Mouse (Mus musculus) liver, embryonic 11.5 days (tissue): ENCODE data around the gene Daam1. TPM values are rescaled to one million over a fixed set of nuclear protein-coding genes. Genes with fewer than 3 reads are reported as not detected.
A peak's percentile ranks its signal among the peaks of the same experiment; 100 is the strongest.
"Not testable (repeated sequence)": the region's sequence is repeated elsewhere in the genome, so short reads cannot be mapped to it uniquely, and the experiment has no call there.

Experiments
- ATAC-seq: fragments of 200-750 bp; cut with Nextera tagmentation; replicated peaks from 2 replicates; pipeline ENCODE4 v1.8.0; 2017; ENCODE audit warnings: moderate number of reproducible peaks, mild to moderate bottlenecking, moderate TSS enrichment, moderate library complexity; ENCODE audit not compliant: low FRiP score
- DNase-seq: peaks from one replicate; pipeline ENCODE4 v3.0.0-alpha.2; 2017; ENCODE audit warnings: low spot score
- H3K27ac ChIP-seq: fragments of 300-500 bp; sonication (generic); 2 replicates; pipeline ENCODE4 v1.5.1; 2014; ENCODE audit warnings: mild to moderate bottlenecking, low read depth, low read length, control low read depth
- H3K27me3 ChIP-seq: fragments of 300-500 bp; sonication (generic); replicated peaks from 2 replicates; pipeline ENCODE4 v1.6.1; 2014; ENCODE audit warnings: low read length, mixed read lengths; ENCODE audit not compliant: control insufficient read depth, insufficient read depth
- H3K36me3 ChIP-seq: fragments of 300-500 bp; sonication (generic); 2 replicates; pipeline ENCODE4 v1.6.1; 2014; ENCODE audit warnings: mild to moderate bottlenecking, low read length, moderate library complexity, mixed read lengths; ENCODE audit not compliant: control insufficient read depth, insufficient read depth
- H3K4me1 ChIP-seq: fragments of 300-500 bp; sonication (generic); replicated peaks from 2 replicates; pipeline ENCODE4 v1.6.1; 2014; ENCODE audit warnings: low read length, mixed read lengths; ENCODE audit not compliant: control insufficient read depth, insufficient read depth
- H3K4me2 ChIP-seq: fragments of 300-500 bp; sonication (generic); 2 replicates; pipeline ENCODE4 v1.6.1; 2014; ENCODE audit warnings: mild to moderate bottlenecking, control low read depth, moderate library complexity
- H3K4me3 ChIP-seq: fragments of 300-500 bp; sonication (generic); 2 replicates; pipeline ENCODE4 v1.5.1; 2014; ENCODE audit warnings: low read depth, low read length, control low read depth
- H3K9ac ChIP-seq: fragments of 300-500 bp; sonication (generic); 2 replicates; pipeline ENCODE4 v1.6.1; 2014; ENCODE audit warnings: low read depth, low read length, control low read depth
- H3K9me3 ChIP-seq: fragments of 300-500 bp; sonication (generic); 2 replicates; pipeline ENCODE4 v1.6.1; 2016; ENCODE audit warnings: low read length, inconsistent platforms, mixed read lengths; ENCODE audit not compliant: control insufficient read depth
- WGBS: fragments of 180-500 bp; shearing (Covaris S2); extraction: QIAGEN DNeasy Blood & Tissue Kit; methylation state at CpG from one replicate; pipeline ENCODE4 v1.1.7; 2014; 5-methylcytosine and 5-hydroxymethylcytosine counted together
- polyA plus RNA-seq: library from polyadenylated mRNA; unstranded; fragments of >200 nt; fragmentation: Nextera tagmentation; extraction: Ambion mirVana; gene quantifications from 2 replicates; pipeline ENCODE4 v1.2.1, GENCODE M21; 2014

The Daam1 gene
- polyA plus RNA-seq, 1 experiment from 2014 or later = 15.2 TPM

DNA sequence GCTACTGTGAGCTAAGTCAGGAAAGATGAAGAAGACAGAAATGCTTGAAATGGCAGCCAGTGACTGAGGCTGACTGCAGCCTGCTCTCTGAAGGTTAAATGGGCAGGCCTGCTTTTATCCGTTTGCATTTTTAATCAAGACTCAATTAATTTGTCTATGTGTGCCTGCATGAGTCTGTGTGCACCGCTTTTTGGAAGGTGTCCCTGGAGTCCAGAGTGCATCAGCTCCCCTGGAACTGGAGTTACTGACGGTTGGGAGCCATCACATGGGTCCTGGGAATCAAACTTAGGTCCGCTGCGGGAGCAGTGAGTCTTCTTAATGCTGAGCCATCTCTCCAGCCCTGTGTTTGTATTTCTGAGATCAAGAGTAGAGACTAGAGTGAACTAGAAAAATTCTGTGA, 6.7 kb downstream of the Daam1 start:
- H3K36me3 ChIP-seq = no peaks in the 10 kb centered on the region
- H3K4me2 ChIP-seq = no peak overlapping the region
- 76% methylated on average over 5 of the region's 5 CpGs for WGBS
- peaks cover 80% of the 10 kb centered on the region for H3K4me1 ChIP-seq
- ATAC-seq = no peak
- no peak overlapping the region for H3K9ac ChIP-seq
- H3K9me3 ChIP-seq = no peaks in the 10 kb centered on the region
- H3K27me3 ChIP-seq = no peaks in the 10 kb centered on the region
- DNase-seq = no peak
- no peak overlapping the region for H3K4me3 ChIP-seq
- H3K27ac ChIP-seq = no peak overlapping the region; the same call in 1 of the 2 replicates

DNA sequence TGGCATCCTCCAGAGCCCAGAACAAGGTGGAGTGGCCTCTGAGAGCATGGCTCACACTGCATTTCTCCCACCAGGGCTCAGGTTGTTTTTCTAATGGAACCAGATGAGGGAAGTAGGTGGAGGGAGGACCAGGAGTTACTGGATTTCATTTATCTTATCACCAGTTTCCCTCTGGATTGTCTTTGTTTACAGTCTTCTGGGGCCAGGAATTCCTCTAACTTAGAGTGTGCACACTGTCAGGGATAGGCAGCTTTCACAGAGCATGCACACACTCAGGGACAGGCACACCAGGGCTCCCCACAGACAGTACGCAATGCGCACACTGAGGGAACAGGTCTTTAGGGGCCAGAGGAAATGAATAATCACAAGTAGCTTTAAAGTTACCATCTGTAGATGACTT, 7.4 kb downstream of the Daam1 start:
- no peak overlapping the region for H3K4me3 ChIP-seq
- no peak overlapping the region for H3K9ac ChIP-seq
- no peaks in the 10 kb centered on the region for H3K27me3 ChIP-seq
- 0 out of 2 replicates have a peak overlapping the region, but pooled peaks have one; percentile 38 for H3K27ac ChIP-seq
- H3K36me3 ChIP-seq = no peaks in the 10 kb centered on the region
- WGBS = 55% methylated on average over 2 of the region's 2 CpGs
- no peaks in the 10 kb centered on the region for H3K9me3 ChIP-seq
- H3K4me1 ChIP-seq = peaks cover 75% of the 10 kb centered on the region
- DNase-seq = no peak
- no peak overlapping the region for H3K4me2 ChIP-seq
- ATAC-seq = no peak; the same call in 1 of the 2 replicates

DNA sequence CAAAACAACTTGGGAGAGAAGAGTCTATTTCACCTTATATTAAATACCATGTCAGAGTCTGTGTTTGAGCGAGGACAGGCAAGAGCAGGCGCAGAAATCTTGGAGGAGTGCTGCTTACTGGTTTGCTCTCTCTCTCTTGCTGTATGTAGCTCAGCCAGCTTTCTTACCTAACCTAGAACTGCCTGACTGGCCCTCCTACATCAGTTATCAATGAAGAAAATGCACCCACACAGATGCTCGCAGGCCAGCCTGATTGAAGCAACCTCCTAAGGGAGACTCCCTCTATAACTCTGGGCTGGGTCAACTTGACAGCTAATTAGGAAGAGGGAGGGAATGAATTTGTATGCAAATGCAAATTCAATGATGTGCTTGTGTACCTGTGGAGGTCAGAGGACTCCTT, 8.8 kb downstream of the Daam1 start:
- Histone ChIP-seq H3K9me3 (no peaks in the 10 kb centered on the region), H3K4me3 (no peak overlapping the region), H3K27ac (no peak overlapping the region), H3K27me3 (no peaks in the 10 kb centered on the region), H3K36me3 (no peaks in the 10 kb centered on the region), H3K9ac (no peak overlapping the region), H3K4me2 (no peak overlapping the region), H3K4me1 (peaks cover 70% of the 10 kb centered on the region)
- no peak for DNase-seq
- 74% methylated on average over 3 of the region's 3 CpGs for WGBS
- no peak; the same call in 1 of the 2 replicates for ATAC-seq

DNA sequence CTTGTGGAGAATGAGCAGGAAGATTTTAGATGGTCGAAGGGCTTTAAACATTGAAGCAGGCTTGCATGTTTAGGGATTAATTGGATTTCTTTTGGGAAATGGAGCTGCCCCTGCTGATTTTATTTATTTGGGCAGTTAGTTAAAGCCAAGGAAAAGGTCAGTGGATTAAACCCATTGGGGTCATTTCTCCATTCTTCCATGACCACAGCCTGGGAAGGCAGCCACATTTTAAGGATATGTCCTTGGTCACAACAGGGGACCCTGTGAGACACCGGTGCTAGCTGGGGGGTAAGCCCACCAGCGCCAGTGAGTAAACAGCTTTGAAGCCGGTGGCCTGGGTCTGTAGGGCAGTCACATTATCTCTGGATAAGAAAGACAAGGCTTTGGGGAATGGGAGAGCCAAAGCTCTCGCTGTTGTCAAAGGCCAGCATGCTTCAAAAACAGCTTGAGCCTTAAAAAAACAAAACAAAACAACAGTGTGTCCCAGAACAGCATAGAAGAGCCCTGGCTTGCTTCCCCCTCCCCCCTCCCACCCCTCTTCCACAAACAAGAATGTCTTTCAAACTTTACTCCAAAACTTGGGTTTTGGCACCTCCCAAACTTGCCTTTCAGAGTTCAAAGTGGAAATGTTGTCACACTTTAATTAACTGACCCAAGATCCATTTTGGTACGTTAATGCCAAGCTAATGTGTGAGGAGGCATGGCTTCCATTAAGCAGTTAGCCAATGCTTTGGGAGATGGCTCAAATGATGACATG, 9.7 kb downstream of the Daam1 start:
- Histone ChIP-seq H3K27me3 (no peaks in the 10 kb centered on the region), H3K9me3 (no peaks in the 10 kb centered on the region), H3K36me3 (no peaks in the 10 kb centered on the region), H3K4me2 (no peak overlapping the region), H3K9ac (no peak overlapping the region), H3K4me1 (peaks cover 68% of the 10 kb centered on the region), H3K4me3 (no peak overlapping the region), H3K27ac (peak overlapping the region; percentile 21; the same call in 1 of the 2 replicates)
- no peak for ATAC-seq
- 44% methylated on average over 6 of the region's 6 CpGs for WGBS
- no peak for DNase-seq

DNA sequence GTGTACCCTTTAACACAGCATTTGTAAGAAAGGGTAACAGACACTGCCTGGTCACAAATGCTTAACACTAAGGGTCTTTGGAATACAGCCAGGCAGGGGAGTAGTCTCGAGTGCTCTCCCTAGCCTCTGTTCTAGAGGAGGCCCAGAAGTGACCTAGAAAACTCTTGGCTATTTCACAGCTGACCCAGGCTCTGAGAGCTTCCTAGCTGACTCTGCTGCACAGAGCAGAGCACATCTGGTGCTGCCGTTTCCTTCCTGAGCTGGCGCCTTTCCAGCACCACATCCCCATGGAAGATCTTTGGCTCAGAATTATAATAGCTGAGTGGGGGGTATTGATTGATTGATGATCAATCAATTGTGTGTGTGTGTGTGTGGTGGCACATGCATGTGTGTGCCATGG, 11.1 kb downstream of the Daam1 start:
- no peak overlapping the region for H3K9ac ChIP-seq
- DNase-seq (no peak), ATAC-seq (no peak)
- H3K27me3 ChIP-seq = no peaks in the 10 kb centered on the region
- H3K9me3 ChIP-seq = no peaks in the 10 kb centered on the region
- H3K4me3 ChIP-seq = no peak overlapping the region
- peak overlapping the region; percentile 38; the same call in 1 of the 2 replicates for H3K27ac ChIP-seq
- WGBS = 67% methylated on average over 3 of the region's 3 CpGs
- H3K4me2 ChIP-seq = no peak overlapping the region
- no peaks in the 10 kb centered on the region for H3K36me3 ChIP-seq
- H3K4me1 ChIP-seq = peaks cover 57% of the 10 kb centered on the region

DNA sequence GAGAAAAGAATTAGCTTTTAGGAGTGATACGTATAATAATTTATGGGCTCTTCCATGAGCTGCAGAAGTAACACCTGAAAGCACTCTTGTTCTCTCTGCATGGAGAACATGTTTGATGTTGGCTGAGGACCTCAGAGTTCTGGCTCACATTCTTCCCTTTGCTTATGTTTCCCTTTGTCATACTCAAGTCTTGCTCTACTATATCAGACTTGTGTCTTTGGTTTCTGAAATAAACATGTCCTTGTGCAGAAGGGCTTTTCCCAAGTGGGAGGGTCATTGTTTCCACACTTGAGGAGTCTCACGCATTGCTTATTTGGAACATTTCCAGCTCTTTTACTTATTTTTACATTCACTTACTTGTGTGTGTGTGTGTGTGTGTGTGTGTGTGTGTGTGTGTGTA, 11.7 kb downstream of the Daam1 start:
- WGBS = 94% methylated on average over 2 of the region's 2 CpGs
- DNase-seq (no peak), ATAC-seq (no peak)
- no peak overlapping the region for H3K4me2 ChIP-seq
- no peaks in the 10 kb centered on the region for H3K9me3 ChIP-seq
- H3K4me1 ChIP-seq = peaks cover 51% of the 10 kb centered on the region
- no peak overlapping the region for H3K4me3 ChIP-seq
- no peaks in the 10 kb centered on the region for H3K36me3 ChIP-seq
- no peak overlapping the region for H3K27ac ChIP-seq
- no peak overlapping the region for H3K9ac ChIP-seq
- no peaks in the 10 kb centered on the region for H3K27me3 ChIP-seq

DNA sequence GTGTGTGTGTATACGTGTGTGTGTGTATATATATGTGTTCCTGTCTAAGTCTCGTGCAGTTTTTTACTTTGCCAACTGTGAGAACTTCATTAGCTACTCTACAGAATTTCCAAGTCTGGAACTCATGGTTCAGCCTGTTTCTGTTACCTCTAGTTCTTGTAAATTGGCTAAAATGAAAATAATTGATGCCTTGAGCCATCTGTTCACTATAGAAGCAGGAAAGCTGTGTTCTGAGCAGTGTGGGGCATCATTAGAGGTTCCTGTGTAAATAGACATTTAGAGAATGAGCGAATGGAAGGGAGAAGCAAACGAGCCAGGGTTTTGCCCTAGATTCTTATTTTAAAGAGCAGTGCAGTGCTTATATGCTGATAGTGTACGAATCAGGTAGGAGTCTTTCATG, 14.6 kb downstream of the Daam1 start:
- H3K4me3 ChIP-seq = no peak overlapping the region
- H3K36me3 ChIP-seq = no peaks in the 10 kb centered on the region
- H3K9me3 ChIP-seq = no peaks in the 10 kb centered on the region
- DNase-seq (no peak), ATAC-seq (no peak)
- H3K9ac ChIP-seq = no peak overlapping the region
- 83% methylated on average over 5 of the region's 5 CpGs for WGBS
- H3K4me2 ChIP-seq = no peak overlapping the region
- H3K27me3 ChIP-seq = no peaks in the 10 kb centered on the region
- H3K27ac ChIP-seq = no peak overlapping the region
- H3K4me1 ChIP-seq = peaks cover 39% of the 10 kb centered on the region

DNA sequence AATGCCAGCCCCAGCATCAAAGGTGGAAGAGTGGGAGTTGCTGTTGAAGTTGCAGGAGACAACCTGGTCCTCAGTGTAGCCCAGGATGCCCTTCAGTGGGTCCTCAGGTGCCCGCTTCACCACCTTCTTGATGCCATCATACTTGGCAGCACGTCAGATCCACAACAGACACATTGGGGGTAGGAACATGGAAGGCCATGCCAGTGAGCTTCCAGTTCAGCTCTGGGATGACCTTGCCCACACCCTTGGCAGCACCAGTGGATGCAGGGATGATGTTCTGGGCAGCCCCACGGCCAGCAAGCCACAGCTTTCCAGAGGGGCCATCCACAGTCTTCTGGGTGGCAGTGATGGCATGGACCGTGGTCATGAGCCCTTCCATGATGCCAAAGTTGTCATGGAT, 15.5 kb downstream of the Daam1 start:
- H3K4me2 ChIP-seq, DNase-seq, H3K4me3 ChIP-seq, H3K36me3 ChIP-seq, H3K27me3 ChIP-seq, ATAC-seq, H3K9ac ChIP-seq, H3K27ac ChIP-seq, H3K9me3 ChIP-seq: not testable (repeated sequence)
- H3K4me1 ChIP-seq = peaks cover 35% of the 10 kb centered on the region
- 97% methylated on average over 4 of the region's 4 CpGs for WGBS

DNA sequence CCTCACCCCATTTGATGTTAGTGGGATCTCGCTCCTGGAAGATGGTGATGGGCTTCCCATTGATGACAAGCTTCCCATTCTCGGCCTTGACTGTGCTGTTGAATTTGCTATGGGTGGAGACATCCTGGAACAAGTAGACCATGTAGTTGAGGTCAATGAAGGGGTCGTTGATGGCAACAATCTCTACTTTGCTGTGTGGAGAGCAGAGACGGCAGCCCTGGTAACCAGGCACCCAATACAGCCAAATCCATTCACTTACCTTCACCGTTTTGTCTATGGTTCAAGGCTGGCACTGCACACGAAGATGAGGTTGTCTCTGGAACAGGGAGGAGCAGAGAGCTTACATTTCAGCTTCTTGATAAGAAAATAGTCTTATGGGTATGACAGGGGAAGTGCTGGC, 16.1 kb downstream of the Daam1 start:
- not testable (repeated sequence) for H3K4me3 ChIP-seq, H3K27me3 ChIP-seq, H3K9me3 ChIP-seq, H3K36me3 ChIP-seq, H3K27ac ChIP-seq, DNase-seq, ATAC-seq, H3K9ac ChIP-seq, H3K4me2 ChIP-seq
- peaks cover 29% of the 10 kb centered on the region for H3K4me1 ChIP-seq
- WGBS = 73% methylated on average over 6 of the region's 6 CpGs
